Mouse (Mus musculus): Measurements from ENCODE around the gene Lce1l. TPM values are rescaled to one million over a fixed set of nuclear protein-coding genes. Genes with fewer than 3 reads are reported as not detected.
"Not testable (repeated sequence)": the region's sequence is repeated elsewhere in the genome, so short reads cannot be mapped to it uniquely, and the experiment has no call there.

The Lce1l gene
- not detected in 2 replicates for polyA plus RNA-seq (2011; ENCODE audit: insufficient read depth, insufficient read length, low replicate concordance, missing spikeins)

DNA sequence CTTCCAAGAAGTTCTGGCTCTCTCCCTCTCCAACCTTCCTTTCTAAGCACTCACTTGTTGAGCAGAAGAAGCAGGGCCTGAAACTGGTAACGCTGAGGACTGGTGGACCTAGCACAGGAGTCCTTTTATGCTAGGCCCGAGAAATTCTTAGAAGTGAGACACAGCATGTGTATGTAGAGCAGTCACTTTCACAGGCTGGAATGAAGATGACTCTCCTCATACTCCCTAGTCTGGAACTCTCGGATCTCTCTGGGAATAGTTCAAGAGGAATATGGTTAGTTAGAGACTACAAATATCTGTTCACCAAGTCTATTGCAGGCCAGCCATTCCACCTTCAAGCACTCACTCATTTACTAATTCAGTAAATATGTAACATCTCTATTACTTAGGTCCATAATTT, at the start of gene Lce1l:
Gene Lce1l (minus strand): TSS at position 101 of the 400 bp plus-strand sequence.
- no peak for TF ChIP-seq POLR2A (IDR thresholded peaks at IDR 0.05; ENCODE audit: borderline replicate concordance, control insufficient read depth, low read depth, low read length)
- TF ChIP-seq CTCF (IDR thresholded peaks at IDR 0.05; ENCODE audit: control insufficient read depth, insufficient read depth, low read length) = no peak
- 65% methylated on average over 3 of the region's 3 CpGs for WGBS

GRCm38 (mm10) chr3:92894489-92894888, 43.4 kb upstream of the Lce1l start:
- Histone ChIP-seq H3K27ac (ENCODE audit: control insufficient read depth, insufficient read depth, low read depth, low read length, poor library complexity) (no peak overlapping the region), H3K4me3 (replicated peaks; ENCODE audit: control insufficient read depth, low read depth, low read length) (no peak overlapping the region), H3K4me1 (ENCODE audit: control insufficient read depth, insufficient read depth, low read length) (no peaks in the 10 kb centered on the region)
- WGBS = 46% methylated on average over 1 of the region's 1 CpGs
- TF ChIP-seq CTCF (IDR thresholded peaks at IDR 0.05; ENCODE audit: control insufficient read depth, insufficient read depth, low read length) (no peak), POLR2A (IDR thresholded peaks at IDR 0.05; ENCODE audit: borderline replicate concordance, control insufficient read depth, low read depth, low read length) (no peak)

More for the DNA sequence above, at the start of gene Lce1l:
- H3K4me1 ChIP-seq (ENCODE audit: control insufficient read depth, insufficient read depth, low read length) = no peaks in the 10 kb centered on the region
- H3K27ac ChIP-seq (ENCODE audit: control insufficient read depth, insufficient read depth, low read depth, low read length, poor library complexity) = no peak within 1 kb of the TSS
- H3K4me3 ChIP-seq (replicated peaks; ENCODE audit: control insufficient read depth, low read depth, low read length) = no peak within 1 kb of the TSS

DNA sequence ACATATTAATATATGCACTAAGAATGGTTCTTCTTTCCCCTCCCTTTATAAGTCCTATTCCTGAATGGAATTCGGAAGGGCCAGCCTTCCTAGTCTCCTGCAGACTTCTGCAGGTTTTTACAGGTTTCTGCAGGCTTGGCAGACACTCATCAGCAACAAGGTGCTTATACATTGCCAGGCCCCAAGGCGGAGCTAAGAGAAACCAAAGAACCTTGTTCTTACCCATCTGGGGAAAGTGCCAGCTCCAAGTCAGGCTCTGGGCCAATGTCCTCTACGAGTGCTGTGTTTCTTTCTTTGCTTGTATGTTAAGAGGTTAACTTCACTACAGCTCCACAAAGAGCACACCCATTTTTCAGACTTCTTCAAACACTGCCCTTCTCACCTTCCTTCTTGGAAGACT, 43.0 kb upstream of the Lce1l start:
- WGBS = 51% methylated on average over 3 of the region's 3 CpGs
- no peak for TF ChIP-seq POLR2A (IDR thresholded peaks at IDR 0.05; ENCODE audit: borderline replicate concordance, control insufficient read depth, low read depth, low read length)
- TF ChIP-seq CTCF (IDR thresholded peaks at IDR 0.05; ENCODE audit: control insufficient read depth, insufficient read depth, low read length) = no peak
- Histone ChIP-seq H3K27ac (ENCODE audit: control insufficient read depth, insufficient read depth, low read depth, low read length, poor library complexity) (no peak overlapping the region), H3K4me1 (ENCODE audit: control insufficient read depth, insufficient read depth, low read length) (no peaks in the 10 kb centered on the region), H3K4me3 (replicated peaks; ENCODE audit: control insufficient read depth, low read depth, low read length) (no peak overlapping the region)

GRCm38 (mm10) chr3:92874180-92874579, 23.1 kb upstream of the Lce1l start:
- Histone ChIP-seq H3K4me1 (ENCODE audit: control insufficient read depth, insufficient read depth, low read length) (no peaks in the 10 kb centered on the region), H3K27ac (ENCODE audit: control insufficient read depth, insufficient read depth, low read depth, low read length, poor library complexity) (no peak overlapping the region), H3K4me3 (replicated peaks; ENCODE audit: control insufficient read depth, low read depth, low read length) (no peak overlapping the region)
- TF ChIP-seq POLR2A (IDR thresholded peaks at IDR 0.05; ENCODE audit: borderline replicate concordance, control insufficient read depth, low read depth, low read length) (no peak), CTCF (IDR thresholded peaks at IDR 0.05; ENCODE audit: control insufficient read depth, insufficient read depth, low read length) (no peak)
- 75% methylated on average over 3 of the region's 3 CpGs for WGBS

DNA sequence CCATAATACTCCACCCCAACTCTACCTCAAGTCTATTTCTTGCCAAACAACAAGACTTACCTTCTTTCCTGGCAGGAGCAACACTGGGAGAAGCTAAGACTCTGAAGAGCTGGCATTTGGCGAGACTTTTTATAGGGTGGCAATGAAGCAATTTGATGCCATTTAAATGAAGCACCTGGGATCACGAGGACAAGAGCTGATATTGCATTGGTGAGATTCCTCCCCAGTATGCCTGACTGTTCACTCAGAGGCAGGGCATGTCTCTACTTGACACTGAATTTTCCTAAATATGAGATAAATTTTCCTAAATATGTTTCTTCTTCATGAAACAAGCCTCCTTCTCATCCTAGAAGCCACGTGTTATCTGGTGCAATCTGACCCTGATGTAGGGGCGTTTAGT, 19.0 kb upstream of the Lce1l start, which contains the start of gene 2310050C09Rik:
Gene 2310050C09Rik (minus strand): TSS at position 101 of the 400 bp plus-strand sequence.
- 69% methylated on average over 4 of the region's 4 CpGs for WGBS

GRCm38 (mm10) chr3:92827108-92827507, 24.0 kb downstream of the Lce1l start, which contains the start of gene Kprp:
Kprp (minus strand) TSS chr3:92827247.
- no peak within 1 kb of the TSS for H3K27ac ChIP-seq (ENCODE audit: control insufficient read depth, insufficient read depth, low read depth, low read length, poor library complexity)
- WGBS = 32% methylated on average over 1 of the region's 1 CpGs
- no peak within 1 kb of the TSS for H3K4me3 ChIP-seq (replicated peaks; ENCODE audit: control insufficient read depth, low read depth, low read length)
- no peaks in the 10 kb centered on the region for H3K4me1 ChIP-seq (ENCODE audit: control insufficient read depth, insufficient read depth, low read length)
- no peak for TF ChIP-seq POLR2A (IDR thresholded peaks at IDR 0.05; ENCODE audit: borderline replicate concordance, control insufficient read depth, low read depth, low read length)
- no peak for TF ChIP-seq CTCF (IDR thresholded peaks at IDR 0.05; ENCODE audit: control insufficient read depth, insufficient read depth, low read length)

More for the DNA sequence above, 19.0 kb upstream of the Lce1l start, which contains the start of gene 2310050C09Rik:
- Histone ChIP-seq H3K4me1 (ENCODE audit: control insufficient read depth, insufficient read depth, low read length) (no peaks in the 10 kb centered on the region), H3K4me3 (replicated peaks; ENCODE audit: control insufficient read depth, low read depth, low read length) (no peak within 1 kb of the TSS), H3K27ac (ENCODE audit: control insufficient read depth, insufficient read depth, low read depth, low read length, poor library complexity) (no peak within 1 kb of the TSS)
- TF ChIP-seq POLR2A (IDR thresholded peaks at IDR 0.05; ENCODE audit: borderline replicate concordance, control insufficient read depth, low read depth, low read length) = no peak
- TF ChIP-seq CTCF (IDR thresholded peaks at IDR 0.05; ENCODE audit: control insufficient read depth, insufficient read depth, low read length) = no peak

- Histone ChIP-seq H3K4me1 (ENCODE audit: control insufficient read depth, insufficient read depth, low read length) (no peaks in the 10 kb centered on the region), H3K4me3 (replicated peaks; ENCODE audit: control insufficient read depth, low read depth, low read length) (no peak overlapping the region), H3K27ac (ENCODE audit: control insufficient read depth, insufficient read depth, low read depth, low read length, poor library complexity) (no peak overlapping the region)
- WGBS = 9% methylated on average over 1 of the region's 1 CpGs
- TF ChIP-seq POLR2A (IDR thresholded peaks at IDR 0.05; ENCODE audit: borderline replicate concordance, control insufficient read depth, low read depth, low read length) = no peak
- no peak for TF ChIP-seq CTCF (IDR thresholded peaks at IDR 0.05; ENCODE audit: control insufficient read depth, insufficient read depth, low read length)
Observed at GRCm38 (mm10) chr3:92825808-92826207, 25.3 kb downstream of the Lce1l start.

GRCm38 (mm10) chr3:92816036-92816435, 35.0 kb downstream of the Lce1l start:
- H3K27ac ChIP-seq (ENCODE audit: control insufficient read depth, insufficient read depth, low read depth, low read length, poor library complexity); H3K4me3 ChIP-seq (replicated peaks; ENCODE audit: control insufficient read depth, low read depth, low read length); H3K4me1 ChIP-seq (ENCODE audit: control insufficient read depth, insufficient read depth, low read length): not testable (repeated sequence)
- 86% methylated on average over 2 of the region's 2 CpGs for WGBS

DNA sequence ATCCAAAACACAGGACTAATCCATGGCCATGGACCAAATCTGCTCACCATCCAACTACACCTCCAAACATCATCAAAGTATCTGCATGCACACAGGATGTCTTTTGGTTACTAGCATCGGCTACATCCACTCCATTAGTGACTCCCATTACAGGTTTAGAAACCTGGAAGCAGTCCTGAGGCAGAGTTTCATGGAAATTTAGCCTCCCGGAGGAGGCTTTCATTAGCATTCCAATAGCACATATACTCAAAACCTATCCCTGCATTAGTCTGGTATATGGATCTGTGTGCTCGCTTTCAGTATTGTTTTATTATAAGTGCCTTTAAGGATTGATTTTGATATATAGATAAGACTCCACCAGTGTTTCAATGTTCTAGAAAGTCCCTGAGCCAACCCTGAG, 35.5 kb downstream of the Lce1l start:
- no peak overlapping the region for H3K4me3 ChIP-seq (replicated peaks; ENCODE audit: control insufficient read depth, low read depth, low read length)
- TF ChIP-seq CTCF (IDR thresholded peaks at IDR 0.05; ENCODE audit: control insufficient read depth, insufficient read depth, low read length) (no peak), POLR2A (IDR thresholded peaks at IDR 0.05; ENCODE audit: borderline replicate concordance, control insufficient read depth, low read depth, low read length) (no peak)
- H3K27ac ChIP-seq (ENCODE audit: control insufficient read depth, insufficient read depth, low read depth, low read length, poor library complexity) = no peak overlapping the region
- WGBS = 77% methylated on average over 3 of the region's 3 CpGs
- no peaks in the 10 kb centered on the region for H3K4me1 ChIP-seq (ENCODE audit: control insufficient read depth, insufficient read depth, low read length)

All from bone marrow, adult 2 months (tissue).